Mouse (Mus musculus): ENCODE results near the gene Cradd.

DNA sequence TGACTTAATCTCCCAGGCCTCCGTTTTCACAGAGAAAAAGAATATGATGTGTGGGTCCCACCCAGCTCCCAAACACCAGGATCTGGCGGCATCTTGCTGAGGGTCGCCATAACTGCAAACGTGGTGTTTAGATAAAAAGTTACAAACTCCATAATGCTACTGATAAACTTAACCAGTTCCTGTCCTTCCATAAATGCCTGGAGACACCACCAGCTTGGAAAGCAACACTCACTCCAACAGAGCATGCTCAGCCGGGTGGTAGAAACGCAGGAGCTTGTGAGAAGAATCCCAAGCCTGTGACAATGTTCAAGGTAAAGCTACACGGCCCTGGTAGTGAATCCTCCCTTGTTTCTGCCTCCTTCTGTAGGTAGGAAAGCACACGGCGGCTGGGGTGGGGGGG, 7.3 kb downstream of the Cradd start:
- no peak for TF ChIP-seq GATA1 (IDR thresholded peaks at IDR 0.05; ENCODE audit: borderline replicate concordance, low read length)
- no peak for TF ChIP-seq FLI1 (IDR thresholded peaks at IDR 0.05; ENCODE audit: low read length)
